In the genomic region with DNA sequence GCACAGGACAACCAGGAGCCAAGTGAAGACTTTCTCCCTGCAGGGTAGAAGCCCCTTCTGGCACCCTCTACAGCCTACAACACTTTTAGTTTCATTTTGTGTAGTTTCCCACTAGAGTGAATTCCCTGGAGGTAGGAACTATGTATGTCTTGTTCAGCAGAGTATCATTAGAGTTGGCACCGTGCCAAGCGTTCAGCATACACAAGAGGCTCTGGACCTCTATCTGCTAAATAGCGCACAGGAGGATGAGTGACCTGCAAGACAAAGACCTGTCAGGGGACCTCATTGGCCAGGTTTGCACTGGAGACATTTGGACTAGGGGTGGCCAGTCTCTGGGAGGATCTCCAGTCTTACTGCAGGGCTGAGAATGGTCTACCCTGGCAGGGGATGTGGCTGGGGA, we compare ENCODE assay signal across 14 mouse cellular contexts. TPM values are rescaled to one million over a fixed set of nuclear protein-coding genes. Genes with fewer than 3 reads are reported as not detected.
DNase-seq lines count a peak whose midpoint lies in the region; ATAC-seq and TF ChIP-seq lines count a peak whose summit lies in the region.
"Had no signal": no experiment of that assay in that cellular context is flagged by ENCODE, and none has a peak within 500 bp of the region (broad histone marks: within the 10 kb centered on the region; RNA-seq: fewer than 3 reads in every experiment).

No protein-coding gene starts in this region.

- intact Hi-C loops in heart, adult 2 months (cut with DNase I): no loop called here

- no peak overlapping the region for H3K4me3 ChIP-seq in heart, embryonic 10.5 days
- no peak overlapping the region for H3K4me3 ChIP-seq in heart, adult 2 months
- no peak overlapping the region for H3K4me3 ChIP-seq in lung, embryonic 15.5 days
- no peak overlapping the region for H3K4me3 ChIP-seq in liver, embryonic 16.5 days (ENCODE audit: low read depth, low read length)
- H3K4me3 ChIP-seq: heart, embryonic 15.5 days; neural tube, embryonic 12.5 days had no signal

- peak overlapping the region; percentile 82 for H3K27ac ChIP-seq in heart, embryonic 10.5 days
- no peak overlapping the region for H3K27ac ChIP-seq in heart, adult 2 months
- H3K27ac ChIP-seq in lung, embryonic 15.5 days: 0 out of 2 replicates have a peak overlapping the region, but pooled peaks have one; percentile 91
- peak overlapping the region; percentile 33; the same call in 1 of the 2 replicates for H3K27ac ChIP-seq in liver, embryonic 16.5 days (ENCODE audit: low read length)
- H3K27ac ChIP-seq: neural tube, embryonic 12.5 days had no signal

- H3K79me2 ChIP-seq in heart, adult 2 months (replicated peaks; ENCODE audit: control insufficient read depth, insufficient read depth, low read length): no peaks in the 10 kb centered on the region

- peaks cover 37% of the 10 kb centered on the region for H3K4me1 ChIP-seq in heart, embryonic 10.5 days
- no peaks in the 10 kb centered on the region for H3K4me1 ChIP-seq in heart, adult 2 months (ENCODE audit: control insufficient read depth, insufficient read depth, low read length)
- H3K4me1 ChIP-seq in lung, embryonic 15.5 days: peaks cover 16% of the 10 kb centered on the region
- H3K4me1 ChIP-seq in liver, embryonic 16.5 days (ENCODE audit: control insufficient read depth, low read depth, low read length): peaks cover 15% of the 10 kb centered on the region

- H3K36me3 ChIP-seq in heart, embryonic 10.5 days: peaks cover 31% of the 10 kb centered on the region
- H3K36me3 ChIP-seq in heart, adult 2 months (ENCODE audit: control insufficient read depth, insufficient read depth, low read length): no peaks in the 10 kb centered on the region
- H3K36me3 ChIP-seq in lung, embryonic 15.5 days: peaks cover 20% of the 10 kb centered on the region
- peaks cover 17% of the 10 kb centered on the region for H3K36me3 ChIP-seq in liver, embryonic 16.5 days (ENCODE audit: control insufficient read depth, insufficient read depth)

- no peak for DNase-seq in heart, embryonic 10.5 days (ENCODE audit: low spot score)
- DNase-seq in heart, adult 2 months: no peak
- no peak for DNase-seq in lung, postnatal 14 days
- peak; percentile 86 for DNase-seq in MN1 (ENCODE audit: low spot score)
- DNase-seq in yolk sac, embryonic 10.5 days (ENCODE audit: low spot score): no peak
- DNase-seq in frontal cortex, adult 2 months (ENCODE audit: extremely low spot score in 1 of 2, low spot score in 1 of 2): no peak
- DNase-seq: kidney, adult 11 months; layer of hippocampus, postnatal 36 days; lung, postnatal 4 days had no signal

- H3K4me2 ChIP-seq in lung, embryonic 15.5 days: no peak overlapping the region
- H3K4me2 ChIP-seq in liver, embryonic 16.5 days (ENCODE audit: low read depth, low read length): no peak overlapping the region
- H3K4me2 ChIP-seq: heart, embryonic 15.5 days; neural tube, embryonic 12.5 days had no signal

- no peaks in the 10 kb centered on the region for H3K9me3 ChIP-seq in heart, embryonic 10.5 days
- H3K9me3 ChIP-seq in lung, embryonic 15.5 days: no peaks in the 10 kb centered on the region
- H3K9me3 ChIP-seq in liver, embryonic 16.5 days (replicated peaks; ENCODE audit: control insufficient read depth, low read length): no peaks in the 10 kb centered on the region
- H3K9me3 ChIP-seq: heart, embryonic 15.5 days; neural tube, embryonic 12.5 days had no signal

- no peak; the same call in 1 of the 2 replicates for ATAC-seq in lung, embryonic 15.5 days (ENCODE audit: borderline replicate concordance, extremely low read depth, low FRiP score, low TSS enrichment)
- ATAC-seq in liver, embryonic 16.5 days (ENCODE audit: low read depth): no peak
- ATAC-seq: activated CD4-positive, CD25-positive, alpha-beta regulatory T cell, adult 4 months had no signal

- H3K9ac ChIP-seq in heart, adult 2 months (ENCODE audit: low read depth, low read length): no peak overlapping the region
- H3K9ac ChIP-seq in lung, embryonic 15.5 days: no peak overlapping the region
- H3K9ac ChIP-seq in liver, embryonic 16.5 days (ENCODE audit: low read depth, low read length): no peak overlapping the region
- H3K9ac ChIP-seq: heart, embryonic 15.5 days; neural tube, embryonic 12.5 days had no signal

- no peak for TF ChIP-seq POLR2A in heart, adult 2 months (IDR thresholded peaks at IDR 0.05; ENCODE audit: insufficient read depth, low read depth, low read length)

- no peak for TF ChIP-seq EP300 in heart, adult 2 months (IDR thresholded peaks at IDR 0.05; ENCODE audit: insufficient read depth, low read depth, low read length)

- TF ChIP-seq CTCF in heart, adult 2 months (IDR thresholded peaks at IDR 0.05): no peak

- 81% methylated on average over 3 of the region's 3 CpGs for WGBS in heart, embryonic 10.5 days
- WGBS in heart, adult 2 months: 47% methylated on average over 3 of the region's 3 CpGs
- WGBS in lung, embryonic 15.5 days: 45% methylated on average over 3 of the region's 3 CpGs
- 81% methylated on average over 3 of the region's 3 CpGs for WGBS in liver, embryonic 16.5 days (ENCODE audit: insufficient replicate concordance)

- no peaks in the 10 kb centered on the region for H3K27me3 ChIP-seq in heart, embryonic 10.5 days (ENCODE audit: insufficient read depth, poor library complexity, severe bottlenecking)
- H3K27me3 ChIP-seq in heart, adult 2 months (ENCODE audit: control insufficient read depth, insufficient read depth, low read length): no peaks in the 10 kb centered on the region
- no peaks in the 10 kb centered on the region for H3K27me3 ChIP-seq in lung, embryonic 15.5 days
- no peaks in the 10 kb centered on the region for H3K27me3 ChIP-seq in liver, embryonic 16.5 days (ENCODE audit: control insufficient read depth, insufficient read depth, low read depth, low read length)
- H3K27me3 ChIP-seq: heart, embryonic 15.5 days; neural tube, embryonic 12.5 days had no signal

RNA-seq across cellular contexts. Expression of a gene that starts 16.3 kb away (rescaled TPM):
- polyA plus RNA-seq in heart, embryonic 10.5 days (2016; fragmentation: Nextera tagmentation; extraction: Ambion mirVana): 23.0 and 28.5 TPM in 2 replicates
- total RNA-seq in heart, adult 2 months (2021): 10 to 100 TPM; 10.8 to 12.5 TPM
- 14.2 and 21.0 TPM in 2 replicates for polyA plus RNA-seq in heart, adult 2 months (2012; rRNA removed)
- 25.6 and 32.3 TPM in 2 replicates for polyA plus RNA-seq in lung, embryonic 15.5 days (2015; fragmentation: Nextera tagmentation; extraction: Ambion mirVana)
- 14.2 and 14.3 TPM in 2 replicates for polyA plus RNA-seq in liver, embryonic 16.5 days (2015; fragmentation: Nextera tagmentation; extraction: Ambion mirVana)
- polyA plus RNA-seq in frontal cortex, adult 2 months (2012; rRNA removed): 30.5 and 32.6 TPM in 2 replicates

RNA-seq across cellular contexts. Expression of a gene that starts 19.1 kb away (rescaled TPM):
- polyA plus RNA-seq in heart, embryonic 10.5 days (2016; fragmentation: Nextera tagmentation; extraction: Ambion mirVana): 552 and 644 TPM in 2 replicates
- total RNA-seq in heart, adult 2 months (2021): 10 to 100 TPM; 75.9 to 83.7 TPM
- 75.1 and 77.5 TPM in 2 replicates for polyA plus RNA-seq in heart, adult 2 months (2012; rRNA removed)
- 286 and 294 TPM in 2 replicates for polyA plus RNA-seq in lung, embryonic 15.5 days (2015; fragmentation: Nextera tagmentation; extraction: Ambion mirVana)
- 300 and 331 TPM in 2 replicates for polyA plus RNA-seq in liver, embryonic 16.5 days (2015; fragmentation: Nextera tagmentation; extraction: Ambion mirVana)
- polyA plus RNA-seq in frontal cortex, adult 2 months (2012; rRNA removed): 34.4 and 36.0 TPM in 2 replicates

RNA-seq across cellular contexts. Expression of a gene that starts 48.6 kb away (rescaled TPM):
- 0.63 and 1.3 TPM in 2 replicates for polyA plus RNA-seq in heart, embryonic 10.5 days (2016; fragmentation: Nextera tagmentation; extraction: Ambion mirVana)
- total RNA-seq in heart, adult 2 months (2021): not detected
- polyA plus RNA-seq in heart, adult 2 months (2012; rRNA removed): 0.44 and 0.76 TPM in 2 replicates
- 0.14 and 0.45 TPM in 2 replicates for polyA plus RNA-seq in lung, embryonic 15.5 days (2015; fragmentation: Nextera tagmentation; extraction: Ambion mirVana)
- 1.7 and 2.3 TPM in 2 replicates for polyA plus RNA-seq in liver, embryonic 16.5 days (2015; fragmentation: Nextera tagmentation; extraction: Ambion mirVana)
- 0.13 and 0.28 TPM in 2 replicates for polyA plus RNA-seq in frontal cortex, adult 2 months (2012; rRNA removed)
- total RNA-seq: layer of hippocampus, postnatal 36 days had no signal
- polyA plus RNA-seq: activated CD4-positive, CD25-positive, alpha-beta regulatory T cell, adult 4 months had no signal

RNA-seq across cellular contexts. Expression of a gene that starts 49.4 kb away (rescaled TPM):
- polyA plus RNA-seq in heart, embryonic 10.5 days (2016; fragmentation: Nextera tagmentation; extraction: Ambion mirVana): 0.99 and 1.1 TPM in 2 replicates
- 1 to 10 TPM; 1.2 to 1.4 TPM for total RNA-seq in heart, adult 2 months (2021)
- 0.64 and 1.00 TPM in 2 replicates for polyA plus RNA-seq in heart, adult 2 months (2012; rRNA removed)
- 2.0 and 2.4 TPM in 2 replicates for polyA plus RNA-seq in lung, embryonic 15.5 days (2015; fragmentation: Nextera tagmentation; extraction: Ambion mirVana)
- 0.60 and 0.77 TPM in 2 replicates for polyA plus RNA-seq in liver, embryonic 16.5 days (2015; fragmentation: Nextera tagmentation; extraction: Ambion mirVana)
- 0.23 and 0.24 TPM in 2 replicates for polyA plus RNA-seq in frontal cortex, adult 2 months (2012; rRNA removed)
